Mouse (Mus musculus): ENCODE results near the gene Epor. TPM values are rescaled to one million over a fixed set of nuclear protein-coding genes. Genes with fewer than 3 reads are reported as not detected.

Gene Epor
- total RNA-seq, 2 experiments from 2014 or later: 199 to 244 TPM

GRCm38 (mm10) chr9:21918035-21918592 is 45.2 kb downstream of the Epor start, which contains the start of gene Rab3d:
Gene Rab3d, minus strand, starts transcription at chr9:21918192.
- ATAC-seq (replicated peaks; ENCODE audit: low FRiP score, poor library complexity, severe bottlenecking): peak; percentile 97

GRCm38 (mm10) chr9:21917493-21918034 is 45.7 kb downstream of the Epor start:
- ATAC-seq (replicated peaks; ENCODE audit: low FRiP score, poor library complexity, severe bottlenecking): no peak

- ATAC-seq (replicated peaks; ENCODE audit: low FRiP score, poor library complexity, severe bottlenecking): no peak
Observed at GRCm38 (mm10) chr9:21916851-21917492, 46.3 kb downstream of the Epor start.

GRCm38 (mm10) chr9:21909474-21910223 is 53.7 kb downstream of the Epor start:
- 0 out of 2 replicates have a peak, but pooled peaks have one; percentile 27 for ATAC-seq (replicated peaks; ENCODE audit: low FRiP score, poor library complexity, severe bottlenecking)

Other genes starting within 250 kb of the Epor start
- gene Ldlr, start 240.0 kb downstream of the Epor start, total RNA-seq (2015; ENCODE audit: low replicate concordance): 2.5 and 3.6 TPM in 2 replicates
- gene Ldlr, start 240.0 kb downstream of the Epor start, total RNA-seq (2017; ENCODE audit: low replicate concordance): 3.6 and 4.1 TPM in 2 replicates
- gene Spc24, start 203.2 kb downstream of the Epor start, total RNA-seq (2015; ENCODE audit: low replicate concordance): 40.7 and 50.7 TPM in 2 replicates
- gene Spc24, start 203.2 kb downstream of the Epor start, total RNA-seq (2017; ENCODE audit: low replicate concordance): 68.7 and 98.2 TPM in 2 replicates
- gene Kank2, start 164.8 kb downstream of the Epor start, total RNA-seq (2015; ENCODE audit: low replicate concordance): not detected in 2 replicates
- gene Kank2, start 164.8 kb downstream of the Epor start, total RNA-seq (2017; ENCODE audit: low replicate concordance): 0.51 TPM in 1 of 2 replicates, not detected in the other
- gene Angptl8, start 128.0 kb downstream of the Epor start, total RNA-seq (2015; ENCODE audit: low replicate concordance): not detected in 2 replicates
- gene Angptl8, start 128.0 kb downstream of the Epor start, total RNA-seq (2017; ENCODE audit: low replicate concordance): not detected in 2 replicates
- 2.9 TPM in 1 of 2 replicates, not detected in the other for gene Dock6, start 110.9 kb downstream of the Epor start, total RNA-seq (2015; ENCODE audit: low replicate concordance)
- gene Dock6, start 110.9 kb downstream of the Epor start, total RNA-seq (2017; ENCODE audit: low replicate concordance): 0.26 TPM in 1 of 2 replicates, not detected in the other
- 3.8 and 7.2 TPM in 2 replicates for gene Rab3d, start 45.3 kb downstream of the Epor start, total RNA-seq (2015; ENCODE audit: low replicate concordance)
- gene Rab3d, start 45.3 kb downstream of the Epor start, total RNA-seq (2017; ENCODE audit: low replicate concordance): 5.0 and 11.6 TPM in 2 replicates
- not detected in 2 replicates for gene Ccdc159, start 36.0 kb downstream of the Epor start, total RNA-seq (2015; ENCODE audit: low replicate concordance)
- gene Ccdc159, start 36.0 kb downstream of the Epor start, total RNA-seq (2017; ENCODE audit: low replicate concordance): not detected in 2 replicates
- 13.8 TPM in 1 of 2 replicates, not detected in the other for gene Tmem205, start 36.0 kb downstream of the Epor start, total RNA-seq (2015; ENCODE audit: low replicate concordance)
- gene Tmem205, start 36.0 kb downstream of the Epor start, total RNA-seq (2017; ENCODE audit: low replicate concordance): not detected in 2 replicates
- gene Plppr2, start 26.5 kb downstream of the Epor start, total RNA-seq (2015; ENCODE audit: low replicate concordance): 1.3 TPM in 1 of 2 replicates, not detected in the other
- gene Plppr2, start 26.5 kb downstream of the Epor start, total RNA-seq (2017; ENCODE audit: low replicate concordance): not detected in 2 replicates
- gene Swsap1, start 7.8 kb downstream of the Epor start, total RNA-seq (2015; ENCODE audit: low replicate concordance): 0.42 and 3.2 TPM in 2 replicates
- 0.51 TPM in 1 of 2 replicates, not detected in the other for gene Swsap1, start 7.8 kb downstream of the Epor start, total RNA-seq (2017; ENCODE audit: low replicate concordance)
- gene Rgl3, start 25.9 kb upstream of the Epor start, total RNA-seq (2015; ENCODE audit: low replicate concordance): not detected in 2 replicates
- gene Rgl3, start 25.9 kb upstream of the Epor start, total RNA-seq (2017; ENCODE audit: low replicate concordance): not detected in 2 replicates
- not detected in 2 replicates for gene Ccdc151, start 39.1 kb upstream of the Epor start, total RNA-seq (2015; ENCODE audit: low replicate concordance)
- gene Ccdc151, start 39.1 kb upstream of the Epor start, total RNA-seq (2017; ENCODE audit: low replicate concordance): not detected in 2 replicates
- 27.0 and 27.7 TPM in 2 replicates for gene Prkcsh, start 39.3 kb upstream of the Epor start, total RNA-seq (2015; ENCODE audit: low replicate concordance)
- gene Prkcsh, start 39.3 kb upstream of the Epor start, total RNA-seq (2017; ENCODE audit: low replicate concordance): 41.6 and 62.9 TPM in 2 replicates
- gene Elavl3, start 88.5 kb upstream of the Epor start, total RNA-seq (2015; ENCODE audit: low replicate concordance): not detected in 2 replicates
- not detected in 2 replicates for gene Elavl3, start 88.5 kb upstream of the Epor start, total RNA-seq (2017; ENCODE audit: low replicate concordance)
- not detected in 2 replicates for gene Gm49318, start 107.8 kb upstream of the Epor start, total RNA-seq (2015; ENCODE audit: low replicate concordance)
- not detected in 2 replicates for gene Gm49318, start 107.8 kb upstream of the Epor start, total RNA-seq (2017; ENCODE audit: low replicate concordance)
- gene Zfp653, start 107.9 kb upstream of the Epor start, total RNA-seq (2015; ENCODE audit: low replicate concordance): 2.1 and 6.1 TPM in 2 replicates
- gene Zfp653, start 107.9 kb upstream of the Epor start, total RNA-seq (2017; ENCODE audit: low replicate concordance): 6.0 and 11.2 TPM in 2 replicates
- 3.4 TPM in 1 of 2 replicates, not detected in the other for gene Ecsit, start 121.9 kb upstream of the Epor start, total RNA-seq (2015; ENCODE audit: low replicate concordance)
- 2.0 and 4.9 TPM in 2 replicates for gene Ecsit, start 121.9 kb upstream of the Epor start, total RNA-seq (2017; ENCODE audit: low replicate concordance)
- gene Cnn1, start 135.7 kb upstream of the Epor start, total RNA-seq (2015; ENCODE audit: low replicate concordance): not detected in 2 replicates
- not detected in 2 replicates for gene Cnn1, start 135.7 kb upstream of the Epor start, total RNA-seq (2017; ENCODE audit: low replicate concordance)
- 70.8 and 101 TPM in 2 replicates for gene Elof1, start 153.7 kb upstream of the Epor start, total RNA-seq (2015; ENCODE audit: low replicate concordance)
- gene Elof1, start 153.7 kb upstream of the Epor start, total RNA-seq (2017; ENCODE audit: low replicate concordance): 21.3 and 26.2 TPM in 2 replicates
- 98.5 and 142 TPM in 2 replicates for gene Acp5, start 172.2 kb upstream of the Epor start, total RNA-seq (2015; ENCODE audit: low replicate concordance)
- gene Acp5, start 172.2 kb upstream of the Epor start, total RNA-seq (2017; ENCODE audit: low replicate concordance): 95.8 and 125 TPM in 2 replicates
- 2.9 and 29.9 TPM in 2 replicates for gene Pigyl, start 193.3 kb upstream of the Epor start, total RNA-seq (2015; ENCODE audit: low replicate concordance)
- 6.8 and 29.6 TPM in 2 replicates for gene Pigyl, start 193.3 kb upstream of the Epor start, total RNA-seq (2017; ENCODE audit: low replicate concordance)
- not detected in 2 replicates for gene Zfp872, start 224.6 kb upstream of the Epor start, total RNA-seq (2015; ENCODE audit: low replicate concordance)
- not detected in 2 replicates for gene Zfp872, start 224.6 kb upstream of the Epor start, total RNA-seq (2017; ENCODE audit: low replicate concordance)

Data from erythroid progenitor cell, adult 5-6 weeks (primary cell).